Mouse (Mus musculus): ENCODE measurements around the gene Slc35f5. TPM values are rescaled to one million over a fixed set of nuclear protein-coding genes. Genes with fewer than 3 reads are reported as not detected.
"Not testable (repeated sequence)": the region's sequence is repeated elsewhere in the genome, so short reads cannot be mapped to it uniquely, and the experiment has no call there.

The Slc35f5 gene
- 37.1 and 37.3 TPM in 2 replicates for polyA plus RNA-seq (2012; ENCODE audit: insufficient read depth, insufficient read length, missing spikeins)

GRCm38 (mm10) chr1:125560259-125561192, at the start of gene Slc35f5:
Gene Slc35f5, plus strand, starts transcription at chr1:125560595.
- peak within 1 kb of the TSS; percentile 91 for H3K4me3 ChIP-seq (ENCODE audit: insufficient read depth, low read length)
- H3K4me1 ChIP-seq (ENCODE audit: control insufficient read depth, insufficient read depth, low read length): peaks cover 13% of the 10 kb centered on the region
- TF ChIP-seq POLR2A (IDR thresholded peaks at IDR 0.05; ENCODE audit: borderline replicate concordance, low read depth, low read length) (no peak), CTCF (IDR thresholded peaks at IDR 0.05; ENCODE audit: low read depth, low read length) (no peak)
- H3K27ac ChIP-seq (ENCODE audit: insufficient read depth, low read depth, low read length): peak within 1 kb of the TSS; percentile 98

GRCm38 (mm10) chr1:125514706-125515105, 45.7 kb upstream of the Slc35f5 start:
- TF ChIP-seq CTCF (IDR thresholded peaks at IDR 0.05; ENCODE audit: low read depth, low read length) (no peak), POLR2A (IDR thresholded peaks at IDR 0.05; ENCODE audit: borderline replicate concordance, low read depth, low read length) (no peak)
- peaks cover 6% of the 10 kb centered on the region for H3K4me1 ChIP-seq (ENCODE audit: control insufficient read depth, insufficient read depth, low read length)
- H3K27ac ChIP-seq (ENCODE audit: insufficient read depth, low read depth, low read length): no peak overlapping the region
- H3K4me3 ChIP-seq (ENCODE audit: insufficient read depth, low read length): no peak overlapping the region

GRCm38 (mm10) chr1:125516910-125517659, 43.3 kb upstream of the Slc35f5 start:
- H3K4me3 ChIP-seq (ENCODE audit: insufficient read depth, low read length): no peak overlapping the region
- TF ChIP-seq CTCF (IDR thresholded peaks at IDR 0.05; ENCODE audit: low read depth, low read length): 0 out of 2 replicates have a peak, but pooled peaks have one; percentile 11
- no peak for TF ChIP-seq POLR2A (IDR thresholded peaks at IDR 0.05; ENCODE audit: borderline replicate concordance, low read depth, low read length)
- H3K27ac ChIP-seq (ENCODE audit: insufficient read depth, low read depth, low read length): no peak overlapping the region
- peaks cover 6% of the 10 kb centered on the region for H3K4me1 ChIP-seq (ENCODE audit: control insufficient read depth, insufficient read depth, low read length)

- TF ChIP-seq CTCF (IDR thresholded peaks at IDR 0.05; ENCODE audit: low read depth, low read length) (peak; percentile 33; the same call in 1 of the 2 replicates), POLR2A (IDR thresholded peaks at IDR 0.05; ENCODE audit: borderline replicate concordance, low read depth, low read length) (no peak)
- Histone ChIP-seq H3K27ac (ENCODE audit: insufficient read depth, low read depth, low read length) (no peak overlapping the region), H3K4me1 (ENCODE audit: control insufficient read depth, insufficient read depth, low read length) (peaks cover 6% of the 10 kb centered on the region), H3K4me3 (ENCODE audit: insufficient read depth, low read length) (no peak overlapping the region)
Observed at GRCm38 (mm10) chr1:125519107-125519611, 41.2 kb upstream of the Slc35f5 start.

- Histone ChIP-seq H3K27ac (ENCODE audit: insufficient read depth, low read depth, low read length) (no peak overlapping the region), H3K4me3 (ENCODE audit: insufficient read depth, low read length) (no peak overlapping the region), H3K4me1 (ENCODE audit: control insufficient read depth, insufficient read depth, low read length) (peaks cover 18% of the 10 kb centered on the region)
- TF ChIP-seq CTCF (IDR thresholded peaks at IDR 0.05; ENCODE audit: low read depth, low read length) (no peak), POLR2A (IDR thresholded peaks at IDR 0.05; ENCODE audit: borderline replicate concordance, low read depth, low read length) (no peak)
Observed at GRCm38 (mm10) chr1:125525965-125526665, 34.3 kb upstream of the Slc35f5 start.

GRCm38 (mm10) chr1:125526666-125527004, 33.8 kb upstream of the Slc35f5 start:
- TF ChIP-seq POLR2A (IDR thresholded peaks at IDR 0.05; ENCODE audit: borderline replicate concordance, low read depth, low read length) (no peak), CTCF (IDR thresholded peaks at IDR 0.05; ENCODE audit: low read depth, low read length) (no peak)
- H3K4me3 ChIP-seq (ENCODE audit: insufficient read depth, low read length): no peak overlapping the region
- peaks cover 18% of the 10 kb centered on the region for H3K4me1 ChIP-seq (ENCODE audit: control insufficient read depth, insufficient read depth, low read length)
- H3K27ac ChIP-seq (ENCODE audit: insufficient read depth, low read depth, low read length): no peak overlapping the region

- peaks cover 18% of the 10 kb centered on the region for H3K4me1 ChIP-seq (ENCODE audit: control insufficient read depth, insufficient read depth, low read length)
- no peak overlapping the region for H3K27ac ChIP-seq (ENCODE audit: insufficient read depth, low read depth, low read length)
- no peak overlapping the region for H3K4me3 ChIP-seq (ENCODE audit: insufficient read depth, low read length)
- TF ChIP-seq CTCF (IDR thresholded peaks at IDR 0.05; ENCODE audit: low read depth, low read length): no peak
- no peak for TF ChIP-seq POLR2A (IDR thresholded peaks at IDR 0.05; ENCODE audit: borderline replicate concordance, low read depth, low read length)
Observed at GRCm38 (mm10) chr1:125527364-125527763, 33.0 kb upstream of the Slc35f5 start.

- not testable (repeated sequence) for H3K4me1 ChIP-seq (ENCODE audit: control insufficient read depth, insufficient read depth, low read length); H3K27ac ChIP-seq (ENCODE audit: insufficient read depth, low read depth, low read length); H3K4me3 ChIP-seq (ENCODE audit: insufficient read depth, low read length)
Observed at GRCm38 (mm10) chr1:125533180-125533912, 27.0 kb upstream of the Slc35f5 start.

- Histone ChIP-seq H3K27ac (ENCODE audit: insufficient read depth, low read depth, low read length) (no peak overlapping the region), H3K4me3 (ENCODE audit: insufficient read depth, low read length) (no peak overlapping the region), H3K4me1 (ENCODE audit: control insufficient read depth, insufficient read depth, low read length) (no peaks in the 10 kb centered on the region)
- TF ChIP-seq POLR2A (IDR thresholded peaks at IDR 0.05; ENCODE audit: borderline replicate concordance, low read depth, low read length) (no peak), CTCF (IDR thresholded peaks at IDR 0.05; ENCODE audit: low read depth, low read length) (no peak)
Observed at GRCm38 (mm10) chr1:125537131-125537530, 23.3 kb upstream of the Slc35f5 start.

Data from bone marrow macrophage, adult 2 months (primary cell).